Mouse (Mus musculus) mature B cell (primary cell): ENCODE data around the gene Nxpe3.

Source experiments
- in situ Hi-C: fragments of 300-500 bp; cut with MboI; formaldehyde crosslinking; loops from 2 replicates; pipeline ENCODE4 v1.14.3; 2019

Nxpe3 gene

GRCm38 (mm10) chr16:55809779-55810514 lies 85.1 kb downstream of the Nxpe3 start:
- in situ Hi-C loops, result no loop called here

- in situ Hi-C loops, result no loop called here
Observed at GRCm38 (mm10) chr16:55809345-55809744, 85.7 kb downstream of the Nxpe3 start.

GRCm38 (mm10) chr16:55807505-55807932 lies 87.6 kb downstream of the Nxpe3 start:
- in situ Hi-C loops, result no loop called here

- in situ Hi-C loops, result no loop called here
Observed at GRCm38 (mm10) chr16:55804799-55805198, 90.3 kb downstream of the Nxpe3 start.

GRCm38 (mm10) chr16:55801629-55802028 lies 93.5 kb downstream of the Nxpe3 start:
- in situ Hi-C loops, result no loop called here

GRCm38 (mm10) chr16:55798845-55799244 lies 96.2 kb downstream of the Nxpe3 start:
- in situ Hi-C loops, result no loop called here

- in situ Hi-C loops, result no loop called here
Observed at GRCm38 (mm10) chr16:55790326-55790725, 104.8 kb downstream of the Nxpe3 start.
